Mouse (Mus musculus): ENCODE data around the gene Lamc2.

The Lamc2 gene

DNA sequence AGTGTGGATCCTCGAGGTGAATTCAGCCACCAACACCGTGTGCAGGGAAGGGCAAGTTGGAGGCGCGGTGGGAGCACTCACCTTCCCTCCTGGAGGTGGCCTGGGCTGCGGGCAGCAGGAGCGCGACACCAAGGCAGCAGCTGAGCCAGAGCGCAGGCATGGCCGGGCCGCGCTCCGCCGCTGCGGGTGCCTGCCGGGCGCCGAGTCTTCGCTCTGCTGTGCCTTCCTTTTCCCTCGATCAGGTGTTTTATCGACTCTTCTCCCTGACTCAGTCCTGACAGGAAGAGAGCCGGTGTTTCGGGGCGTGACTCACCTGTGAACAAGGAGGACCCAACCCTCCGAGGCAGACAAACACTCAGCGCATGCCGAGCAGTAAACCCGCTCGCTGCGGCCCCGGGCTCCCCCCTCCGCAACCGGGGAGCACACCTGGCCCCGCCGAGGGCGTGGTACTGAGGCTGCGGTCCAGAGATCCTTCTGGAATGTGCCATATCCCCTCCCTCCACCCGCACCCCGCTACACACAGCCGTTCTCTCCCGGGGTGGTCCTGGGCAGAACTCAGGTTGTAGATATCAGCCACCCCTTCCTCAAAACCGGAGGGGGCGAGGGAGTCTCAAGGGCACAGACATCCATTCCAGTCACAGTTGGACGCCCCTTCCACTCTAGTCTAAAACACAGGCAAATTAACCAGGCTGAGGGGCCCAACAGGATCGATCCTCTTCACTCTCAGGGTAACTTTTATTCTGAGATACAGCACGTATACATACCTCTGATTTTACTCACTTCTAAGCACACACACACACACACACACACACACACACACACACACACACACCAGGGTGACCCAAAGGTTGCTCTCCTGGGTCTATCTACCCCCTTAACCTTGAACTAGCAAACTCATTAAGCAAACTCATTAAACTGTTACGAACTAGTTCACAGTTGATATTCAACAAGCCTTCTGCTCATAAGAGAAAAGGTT, at the start of gene Lamc2:
Lamc2 (minus strand) TSS at position 620 of the 976 bp plus-strand sequence.
- no peak for DNase-seq

DNA sequence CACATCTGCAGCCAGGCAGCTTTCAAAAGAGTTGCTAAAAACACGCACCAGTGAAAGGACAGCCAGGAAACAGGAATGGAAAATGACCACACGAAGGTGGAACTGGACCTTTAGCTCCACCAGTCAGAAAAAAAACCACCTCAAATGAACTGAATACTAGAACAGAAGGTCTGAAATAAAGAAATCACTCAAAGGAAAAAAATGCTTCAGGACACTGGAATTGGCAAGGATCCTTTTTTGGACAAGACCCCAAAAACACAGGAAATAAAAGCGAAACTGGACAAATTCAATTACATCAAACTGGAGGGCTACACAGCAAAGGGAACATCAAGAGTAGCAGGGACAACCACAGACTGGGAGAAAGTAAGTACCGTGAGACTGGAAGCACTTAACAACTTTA, 49.3 kb upstream of the Lamc2 start:
- DNase-seq = no peak

GRCm38 (mm10) chr1:153231681-153232080, 45.4 kb upstream of the Lamc2 start:
- no peak for DNase-seq

DNA sequence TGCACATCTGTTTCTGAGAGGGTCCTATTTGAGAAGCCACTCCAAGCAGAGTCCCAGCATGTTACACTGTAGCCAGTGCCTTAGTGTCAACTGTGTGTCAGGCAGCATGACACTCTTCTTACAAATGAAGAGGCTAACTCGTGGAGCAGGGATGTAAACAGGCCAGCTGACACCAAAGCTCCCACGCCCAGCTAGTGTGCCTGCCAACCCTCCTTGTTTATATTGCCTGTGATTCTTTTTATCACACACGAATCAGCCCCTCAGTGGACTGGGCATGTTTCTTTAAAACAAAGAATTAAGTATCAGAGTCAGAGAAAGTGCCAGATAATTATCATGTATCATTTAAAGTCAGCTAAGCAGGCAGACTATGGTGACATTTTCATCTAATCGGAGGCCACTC, 41.7 kb upstream of the Lamc2 start:
- DNase-seq = no peak

DNA sequence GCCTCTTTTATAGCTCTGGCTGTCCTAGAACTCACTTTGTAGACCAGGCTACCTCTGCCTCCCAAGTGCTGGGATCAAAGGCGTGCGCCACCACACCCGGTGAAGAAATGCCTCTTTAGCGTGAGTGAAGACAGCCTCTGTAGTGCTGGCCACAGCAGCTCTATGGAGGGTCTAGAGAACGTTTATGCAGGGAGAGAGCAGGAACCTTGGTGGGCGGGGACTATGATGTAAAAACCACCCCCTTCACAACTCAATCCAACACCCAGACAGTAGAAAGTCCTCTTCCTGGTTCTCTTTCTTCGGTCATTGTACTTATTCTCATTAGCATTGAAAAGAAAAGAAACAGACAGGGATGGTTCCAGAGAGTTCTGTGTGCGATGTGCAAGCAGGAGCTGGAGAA, 40.8 kb upstream of the Lamc2 start:
- DNase-seq = no peak

GRCm38 (mm10) chr1:153225786-153226725, 39.8 kb upstream of the Lamc2 start:
- DNase-seq = no peak

DNA sequence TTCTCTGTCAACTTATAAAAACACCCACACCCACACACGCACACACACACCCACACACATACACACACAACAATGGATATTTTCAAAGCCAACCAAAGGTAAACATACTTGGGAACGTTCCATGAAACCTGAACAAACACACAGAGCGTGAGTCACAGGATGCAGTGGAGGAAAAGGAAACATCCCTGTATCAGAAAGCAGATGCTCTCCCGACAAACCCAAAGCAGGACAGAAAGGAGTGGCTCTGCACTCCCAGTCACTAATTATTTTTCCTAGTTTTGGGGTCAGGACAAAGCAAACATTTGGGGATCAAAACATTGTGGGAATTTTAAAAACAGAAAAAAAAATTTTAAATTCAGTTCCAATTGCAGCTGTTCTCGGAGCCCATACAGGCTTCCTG, 38.1 kb upstream of the Lamc2 start:
- no peak for DNase-seq

- DNase-seq = no peak
Measured at GRCm38 (mm10) chr1:153219376-153219775, 33.1 kb upstream of the Lamc2 start.

DNA sequence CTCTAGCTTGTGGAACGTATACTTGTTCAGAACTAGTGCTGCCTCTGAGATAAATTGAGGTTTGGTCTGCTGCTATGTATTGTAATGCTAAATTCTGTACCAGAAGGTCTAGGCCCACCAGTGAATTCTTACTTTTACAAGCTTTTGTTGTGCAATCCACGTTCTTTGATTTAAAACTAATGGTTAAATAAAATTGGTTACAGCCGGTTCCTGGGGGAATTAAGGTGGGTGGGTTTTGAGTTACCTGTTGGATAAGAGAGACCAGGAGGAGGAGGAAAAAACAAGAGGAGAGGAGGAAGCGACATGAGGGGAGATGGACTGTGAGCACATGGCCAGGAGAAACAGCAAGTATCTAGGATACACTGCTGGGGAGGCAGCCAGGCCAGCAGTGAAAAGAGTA, 30.3 kb upstream of the Lamc2 start:
- no peak for DNase-seq

DNA sequence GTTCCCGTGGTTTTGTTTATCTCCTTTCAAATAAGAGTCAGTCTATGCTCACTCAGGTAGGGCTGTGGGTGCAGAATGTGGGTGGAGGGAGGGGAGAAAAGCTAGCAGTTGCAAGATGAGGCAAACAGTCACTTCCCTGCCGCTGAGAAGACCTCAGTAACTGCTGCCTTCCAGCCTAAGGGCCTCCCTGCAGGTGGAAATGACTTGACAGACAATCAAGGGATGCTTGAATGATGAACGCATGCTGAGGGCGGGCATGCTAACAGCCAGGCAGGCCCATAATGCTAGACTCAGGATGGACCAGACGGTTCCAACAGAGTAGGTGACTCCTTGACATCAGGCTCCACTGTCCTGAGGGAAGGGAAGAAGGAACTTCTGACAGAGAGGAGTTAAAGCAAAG, 29.4 kb upstream of the Lamc2 start:
- DNase-seq = no peak

DNA sequence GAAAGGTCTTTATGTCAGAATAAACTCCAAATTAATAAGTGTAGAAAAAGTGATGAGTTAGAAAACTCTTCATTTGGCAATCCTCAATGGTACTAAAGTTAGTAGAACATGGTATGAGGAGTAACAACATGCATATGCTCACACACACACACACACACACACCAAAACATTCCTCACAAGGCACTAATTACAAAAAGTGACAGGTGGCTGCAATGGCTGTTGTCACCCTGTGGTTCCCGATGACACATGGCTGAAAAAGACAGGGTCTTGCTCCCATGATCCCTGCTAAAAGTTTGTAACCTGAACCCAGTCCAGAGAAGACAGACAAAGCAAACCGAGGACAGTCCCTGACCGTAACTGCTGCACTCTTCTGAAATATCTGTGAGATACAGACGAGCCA, 24.7 kb upstream of the Lamc2 start:
- DNase-seq = no peak

- no peak for DNase-seq
Measured at GRCm38 (mm10) chr1:153210198-153210597, 24.0 kb upstream of the Lamc2 start.

DNA sequence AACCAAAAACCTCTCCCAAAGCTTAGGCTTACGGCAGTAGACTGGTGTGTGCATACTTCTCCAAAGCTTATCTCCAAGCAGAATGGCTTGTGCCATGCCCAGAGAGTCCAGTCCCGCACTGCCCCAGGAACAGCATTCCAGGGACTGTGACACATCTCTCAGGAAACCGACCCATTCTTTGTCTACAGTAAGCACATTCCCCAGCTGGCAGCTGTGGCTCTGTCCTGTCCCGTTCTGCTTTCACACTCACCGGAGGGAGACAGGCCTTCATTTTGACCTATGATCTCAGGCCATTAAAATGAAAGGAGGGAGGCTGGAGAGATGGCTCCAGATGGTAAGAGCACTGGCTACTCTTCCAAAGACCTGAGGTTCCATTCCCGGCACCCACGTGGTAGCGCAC, 15.9 kb upstream of the Lamc2 start:
- no peak for DNase-seq

GRCm38 (mm10) chr1:153201448-153201847, 15.2 kb upstream of the Lamc2 start:
- DNase-seq = no peak

- no peak for DNase-seq
Measured at GRCm38 (mm10) chr1:153197316-153197850, 11.1 kb upstream of the Lamc2 start.

GRCm38 (mm10) chr1:153192945-153193344, 6.7 kb upstream of the Lamc2 start:
- DNase-seq = no peak

- no peak for DNase-seq
Measured at GRCm38 (mm10) chr1:153192379-153192778, 6.1 kb upstream of the Lamc2 start.

GRCm38 (mm10) chr1:153191943-153192329, 5.7 kb upstream of the Lamc2 start:
- DNase-seq = peak; percentile 75

DNA sequence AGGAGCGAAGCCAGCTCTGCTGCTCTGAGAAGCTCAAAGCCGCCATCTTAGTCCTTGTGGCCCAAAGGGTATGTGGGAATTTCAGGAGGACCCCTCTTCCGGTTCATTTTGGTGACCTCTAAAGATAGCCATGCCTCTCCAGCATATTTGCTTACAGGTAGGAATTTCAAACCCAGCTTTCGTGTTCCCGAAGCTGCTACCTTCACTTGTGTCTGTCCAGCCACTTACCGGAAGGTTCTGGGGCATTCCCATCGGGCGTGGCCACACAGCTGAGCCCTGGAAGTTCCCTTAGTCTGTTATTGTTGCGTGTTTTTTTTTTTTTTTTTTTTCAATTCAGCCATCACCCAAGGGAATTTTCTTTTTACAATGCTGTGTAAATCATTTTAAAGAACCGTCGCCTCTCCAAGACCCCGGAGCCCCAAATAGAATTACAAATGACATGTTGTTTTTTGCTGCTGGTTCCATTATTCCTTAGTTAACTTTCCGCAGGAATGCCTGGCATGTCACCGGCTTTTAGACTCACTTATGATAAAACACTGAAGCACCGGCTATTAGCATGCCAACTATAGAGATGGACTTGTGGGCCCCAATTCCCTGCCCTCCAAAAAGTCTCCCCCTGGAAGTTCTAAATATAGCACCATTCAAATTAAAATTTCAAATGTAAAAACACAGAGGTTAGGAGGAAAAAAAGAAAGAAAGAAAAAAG, 5.1 kb upstream of the Lamc2 start:
- DNase-seq = no peak

- DNase-seq = no peak
Measured at GRCm38 (mm10) chr1:153188081-153188480, 1.8 kb upstream of the Lamc2 start.

DNA sequence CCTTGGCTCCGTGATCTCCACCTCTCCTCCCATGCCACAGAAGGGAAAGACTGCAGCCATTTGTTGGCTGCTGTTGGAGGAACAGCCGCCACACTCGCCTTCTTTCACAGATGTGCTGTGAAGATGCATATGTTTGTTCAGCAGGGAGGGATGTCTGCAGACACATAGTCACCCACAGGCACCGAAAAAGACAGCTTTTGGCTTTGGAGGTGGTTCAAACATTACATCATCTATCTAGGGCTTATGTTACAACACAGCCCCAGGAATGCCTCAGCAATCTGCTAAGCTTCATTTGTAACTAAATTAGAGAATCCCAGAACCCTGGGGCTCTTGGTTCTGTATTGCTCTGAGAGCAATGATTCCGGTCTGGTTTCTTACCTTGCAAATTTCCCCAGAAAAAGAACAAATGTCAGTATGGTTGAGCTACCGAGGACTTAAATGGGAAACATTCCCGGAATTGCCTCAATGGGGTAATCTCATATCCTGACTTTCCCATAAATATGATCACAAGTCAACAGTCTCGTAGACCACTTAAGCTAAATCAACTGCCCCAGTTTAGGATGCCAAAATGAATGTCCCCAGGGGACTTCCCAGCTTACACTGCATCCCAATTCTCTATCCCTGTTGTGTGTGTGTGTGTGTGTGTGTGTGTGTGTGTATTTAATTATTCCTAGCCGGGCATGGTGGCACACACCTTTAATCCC, 5.5 kb downstream of the Lamc2 start:
- DNase-seq = no peak

DNA sequence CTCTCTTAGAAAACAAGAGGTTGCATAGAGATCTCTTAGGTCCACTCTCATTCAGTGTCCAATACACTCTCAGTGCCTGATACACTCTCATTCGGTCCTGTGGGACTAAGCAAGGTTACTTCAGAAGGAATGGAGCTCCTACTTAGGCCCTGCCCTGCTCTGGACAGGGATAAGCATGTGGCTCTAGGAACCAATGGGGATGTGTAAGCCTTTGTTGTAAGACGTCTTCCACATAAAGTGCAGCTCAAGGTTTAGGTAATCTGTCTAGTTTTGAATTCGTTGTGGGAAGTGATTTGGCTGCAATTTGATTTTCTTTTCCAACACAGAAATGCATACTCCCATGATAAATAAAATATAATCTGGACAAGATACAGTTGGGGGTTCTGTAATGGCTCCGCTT, 6.1 kb downstream of the Lamc2 start:
- no peak for DNase-seq
